Mouse (Mus musculus): Measurements from ENCODE around the gene Wdr34.

Gene Wdr34

GRCm38 (mm10) chr2:30026997-30027396 is 21.7 kb downstream of the Wdr34 start:
- no peak for DNase-seq

DNA sequence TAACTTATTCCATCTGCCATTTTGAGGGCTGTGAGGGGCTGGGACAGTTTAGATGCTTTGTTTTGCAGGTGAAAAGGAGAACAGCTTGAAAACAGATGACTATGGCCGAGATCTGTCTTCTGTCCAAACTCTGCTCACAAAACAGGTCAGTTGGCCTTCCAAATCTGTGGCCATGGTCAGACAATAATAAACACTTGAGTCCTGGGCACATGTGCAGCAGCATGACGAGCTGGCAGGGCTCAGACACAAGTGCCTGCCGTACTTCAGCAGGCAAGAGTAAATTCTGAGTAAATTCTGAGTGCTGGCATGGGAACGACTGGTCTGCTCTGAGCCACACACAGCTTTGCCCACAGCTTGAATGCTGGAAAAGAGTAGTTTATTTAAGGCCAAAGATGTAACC is 23.2 kb downstream of the Wdr34 start:
- DNase-seq: no peak

DNA sequence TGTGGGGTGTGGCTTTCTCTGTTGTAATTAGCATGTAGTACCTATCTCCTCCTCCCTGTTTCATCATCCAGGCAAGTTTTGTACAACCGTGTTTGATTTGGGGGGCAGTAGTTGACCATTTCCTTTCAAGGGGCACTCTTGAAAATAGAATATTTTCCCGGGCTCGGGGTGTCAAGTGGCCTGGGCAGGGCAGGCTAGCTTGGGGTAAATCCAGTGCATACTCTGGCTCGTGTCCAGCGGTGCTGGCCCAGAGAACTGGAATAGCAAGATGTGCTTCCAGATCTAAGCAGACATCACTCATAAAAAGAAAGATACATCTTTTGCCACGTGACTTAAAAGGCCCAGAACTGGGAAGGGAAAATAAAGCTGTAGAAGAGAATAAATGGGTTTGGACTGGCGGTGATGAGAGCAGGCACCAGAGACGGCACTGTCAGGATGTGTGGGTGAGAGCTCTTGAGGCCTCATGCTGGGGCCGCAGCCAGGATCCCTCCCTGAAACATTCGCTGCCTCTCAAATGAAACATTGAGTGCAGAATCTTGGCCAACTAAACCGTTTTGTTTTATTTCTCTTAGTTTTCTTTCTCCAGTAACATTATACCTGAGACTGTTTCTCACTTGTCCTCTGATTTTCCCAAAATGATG is 34.2 kb downstream of the Wdr34 start:
- DNase-seq: no peak

GRCm38 (mm10) chr2:30010840-30011281 is 37.8 kb downstream of the Wdr34 start:
- DNase-seq: no peak

GRCm38 (mm10) chr2:30009101-30009500 is 39.6 kb downstream of the Wdr34 start:
- no peak for DNase-seq

DNA sequence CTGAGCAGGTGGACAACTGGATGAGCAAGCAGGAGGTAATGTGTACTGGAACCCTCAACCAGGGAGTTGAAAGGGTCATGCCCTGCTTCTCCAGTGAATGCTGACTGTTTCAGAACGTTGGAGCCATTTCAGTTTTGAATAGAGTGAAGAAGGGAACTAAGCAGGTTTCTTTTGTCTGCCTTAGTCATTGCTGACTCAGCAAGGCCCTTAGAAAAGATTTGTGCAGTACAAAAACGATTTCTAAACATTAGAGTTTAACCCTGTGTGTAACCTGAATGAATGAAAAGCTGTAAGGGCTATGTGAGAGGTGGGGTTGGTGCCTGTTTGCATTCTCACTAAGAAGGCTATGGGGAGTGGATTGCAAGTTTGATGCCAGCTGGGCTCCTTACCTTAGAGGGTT is 56.7 kb downstream of the Wdr34 start:
- no peak for DNase-seq
